Mouse (Mus musculus): ENCODE results near the gene Thbd.

DNA sequence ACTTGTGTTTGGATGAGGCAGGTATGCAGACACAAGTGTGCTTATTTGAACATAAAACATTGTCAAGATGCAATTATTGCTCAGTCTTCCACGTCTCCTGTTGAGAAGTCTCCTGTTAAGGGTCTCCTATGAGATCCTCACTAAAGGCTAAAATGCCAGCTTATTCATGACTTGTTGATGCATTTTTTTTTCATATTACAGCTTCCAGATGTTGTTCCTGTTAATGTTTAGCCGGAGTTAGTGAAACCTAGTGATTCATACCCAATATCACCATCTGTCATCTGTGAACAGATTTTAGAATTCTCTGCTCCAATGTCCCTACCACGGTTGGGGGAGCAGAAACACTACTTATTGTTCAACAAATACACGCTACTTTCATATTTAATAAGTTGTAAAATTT lies 23.0 kb upstream of the Thbd start:
- no peak for TF ChIP-seq UBTF (IDR thresholded peaks at IDR 0.05; ENCODE audit: borderline replicate concordance, insufficient read depth, low read depth, low read length)
- TF ChIP-seq RCOR1 (IDR thresholded peaks at IDR 0.05; ENCODE audit: low read depth, low read length), result no peak
- TF ChIP-seq ZNF384 (IDR thresholded peaks at IDR 0.05; ENCODE audit: low read depth, low read length), result no peak
- no peak for TF ChIP-seq MAFK (IDR thresholded peaks at IDR 0.05; ENCODE audit: borderline replicate concordance, low read depth, low read length)
- no peak for TF ChIP-seq HCFC1 (IDR thresholded peaks at IDR 0.05; ENCODE audit: low read depth, low read length)
- no peak for TF ChIP-seq ETS1 (IDR thresholded peaks at IDR 0.05; ENCODE audit: low read depth, low read length)
- TF ChIP-seq TBP (IDR thresholded peaks at IDR 0.05; ENCODE audit: low read depth, low read length), result no peak
- no peak for TF ChIP-seq EP300 (IDR thresholded peaks at IDR 0.05; ENCODE audit: low read depth in 1 of 2, low read length in 2 of 2)
- TF ChIP-seq E2F4 (IDR thresholded peaks at IDR 0.05; ENCODE audit: borderline replicate concordance, low read depth, low read length), result no peak
- TF ChIP-seq CTCF (IDR thresholded peaks at IDR 0.05 in 2 of 3, conservative IDR thresholded peaks at IDR 0.05 in 1 of 3; ENCODE audit: control insufficient read depth in 1 of 3, insufficient read depth in 1 of 3, low read depth in 2 of 3, low read length in 3 of 3, poor library complexity in 1 of 3, severe bottlenecking in 1 of 3), result no peak
- no peak for TF ChIP-seq SIN3A (IDR thresholded peaks at IDR 0.05; ENCODE audit: low read length)
- no peak for TF ChIP-seq POLR2AphosphoS5 (IDR thresholded peaks at IDR 0.05; ENCODE audit: borderline replicate concordance, low read depth, low read length)
- no peak for TF ChIP-seq CHD1 (IDR thresholded peaks at IDR 0.05; ENCODE audit: low read depth, low read length)

All from MEL (cell line).